Mouse (Mus musculus) ES-E14 (cell line): ENCODE measurements around the gene Rcan1.

Experiments
- CHD2 ChIP-seq: IDR thresholded peaks from 2 replicates; pipeline ENCODE4 v1.6.1; 2014; ENCODE audit warnings: mild to moderate bottlenecking, low read depth, low read length, inconsistent platforms
- HCFC1 ChIP-seq: IDR thresholded peaks from 2 replicates; pipeline ENCODE4 v1.6.1; 2012; ENCODE audit warnings: low read length, inconsistent platforms, borderline replicate concordance; ENCODE audit not compliant: insufficient read depth
- MAFK ChIP-seq: IDR thresholded peaks from 2 replicates; pipeline ENCODE4 v1.6.1; 2014; ENCODE audit warnings: mild to moderate bottlenecking, low read depth, low read length, inconsistent platforms; ENCODE audit not compliant: insufficient read depth
- ZC3H11A ChIP-seq: IDR thresholded peaks from 2 replicates; pipeline ENCODE4 v1.6.1; 2012; ENCODE audit warnings: low read depth, mild to moderate bottlenecking, inconsistent platforms, low read length, borderline replicate concordance
- ZNF384 ChIP-seq: IDR thresholded peaks from 2 replicates; pipeline ENCODE4 v1.6.1; 2012; ENCODE audit warnings: low read depth, low read length, inconsistent platforms

- no peak for TF ChIP-seq ZNF384
- no peak for TF ChIP-seq ZC3H11A
- TF ChIP-seq HCFC1, result no peak
- TF ChIP-seq MAFK, result no peak
- TF ChIP-seq CHD2, result no peak
Measured at GRCm38 (mm10) chr16:92425875-92426274, 44.8 kb downstream of the Rcan1 start.
